Mouse (Mus musculus) stomach, adult 2 months (tissue): ENCODE data around the gene AF067063. TPM values are rescaled to one million over a fixed set of nuclear protein-coding genes. Genes with fewer than 3 reads are reported as not detected.

Source experiments
- polyA plus RNA-seq: library from polyadenylated mRNA; depleted of rRNA; stranded (reverse); fragments of >200 nt; gene quantifications from 2 replicates; pipeline ENCODE4 v1.2.3, GENCODE M21; 2012; rRNA removed

AF067063 gene
- polyA plus RNA-seq: not detected in 2 replicates

DNA sequence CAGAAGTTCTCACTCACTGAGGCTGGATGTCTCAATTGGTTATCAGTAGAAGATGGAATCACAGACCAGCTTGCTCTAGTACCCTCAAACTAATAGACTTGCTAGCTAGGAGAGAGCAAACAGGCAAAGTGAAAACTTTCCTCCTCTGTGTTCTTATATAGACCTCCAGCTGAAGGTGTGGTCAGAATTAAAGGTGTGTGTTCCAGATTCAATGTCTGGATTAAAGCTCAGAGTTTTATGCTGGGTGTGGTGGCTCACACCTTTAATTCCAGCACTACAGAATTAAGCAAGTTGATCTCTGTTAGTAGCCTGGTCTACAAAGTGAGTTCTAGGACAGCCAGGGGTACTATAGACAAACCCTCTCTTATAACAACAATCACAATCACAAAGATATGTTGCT lies at the start of gene AF067063:
Gene AF067063 (minus strand): TSS at position 101 of the 400 bp plus-strand sequence.

DNA sequence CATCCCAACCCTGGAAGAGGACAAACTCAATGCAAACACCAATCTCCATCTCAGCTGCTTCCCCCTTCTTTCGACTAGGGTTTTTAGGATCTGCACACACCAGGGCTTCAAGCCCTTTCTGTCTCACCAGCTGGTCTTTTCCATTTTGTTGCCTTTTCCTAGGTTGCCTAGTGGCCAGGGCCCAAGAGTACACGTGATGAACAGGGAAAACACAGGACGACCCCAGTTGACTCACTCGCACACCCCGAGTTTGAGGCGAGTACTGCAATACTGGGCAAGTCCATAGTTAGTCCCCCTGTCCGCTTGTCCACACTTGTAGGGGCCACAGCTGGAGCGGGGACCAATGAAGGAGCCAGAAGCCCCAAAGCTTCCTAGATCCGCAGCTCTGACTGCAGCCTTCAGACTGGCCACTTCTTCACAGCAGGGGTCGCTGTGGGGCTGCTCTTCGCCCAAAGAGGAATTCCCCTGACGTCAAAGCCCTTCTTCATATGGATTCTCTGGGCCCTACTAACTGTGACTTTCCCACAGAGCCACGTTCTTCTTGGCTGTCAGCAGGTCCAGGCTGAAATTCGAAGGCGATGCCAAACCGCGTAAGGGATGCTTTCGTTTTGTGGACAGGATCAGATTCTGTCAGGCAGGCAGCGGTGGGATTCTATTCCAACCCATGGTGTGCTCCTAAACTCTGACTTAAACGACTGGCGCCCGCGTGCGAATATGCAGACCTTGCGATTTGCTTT lies 5.5 kb upstream of the AF067063 start, which contains the start of gene D13Ertd608e:
Gene D13Ertd608e (plus strand): TSS at position 687 of the 737 bp plus-strand sequence.

DNA sequence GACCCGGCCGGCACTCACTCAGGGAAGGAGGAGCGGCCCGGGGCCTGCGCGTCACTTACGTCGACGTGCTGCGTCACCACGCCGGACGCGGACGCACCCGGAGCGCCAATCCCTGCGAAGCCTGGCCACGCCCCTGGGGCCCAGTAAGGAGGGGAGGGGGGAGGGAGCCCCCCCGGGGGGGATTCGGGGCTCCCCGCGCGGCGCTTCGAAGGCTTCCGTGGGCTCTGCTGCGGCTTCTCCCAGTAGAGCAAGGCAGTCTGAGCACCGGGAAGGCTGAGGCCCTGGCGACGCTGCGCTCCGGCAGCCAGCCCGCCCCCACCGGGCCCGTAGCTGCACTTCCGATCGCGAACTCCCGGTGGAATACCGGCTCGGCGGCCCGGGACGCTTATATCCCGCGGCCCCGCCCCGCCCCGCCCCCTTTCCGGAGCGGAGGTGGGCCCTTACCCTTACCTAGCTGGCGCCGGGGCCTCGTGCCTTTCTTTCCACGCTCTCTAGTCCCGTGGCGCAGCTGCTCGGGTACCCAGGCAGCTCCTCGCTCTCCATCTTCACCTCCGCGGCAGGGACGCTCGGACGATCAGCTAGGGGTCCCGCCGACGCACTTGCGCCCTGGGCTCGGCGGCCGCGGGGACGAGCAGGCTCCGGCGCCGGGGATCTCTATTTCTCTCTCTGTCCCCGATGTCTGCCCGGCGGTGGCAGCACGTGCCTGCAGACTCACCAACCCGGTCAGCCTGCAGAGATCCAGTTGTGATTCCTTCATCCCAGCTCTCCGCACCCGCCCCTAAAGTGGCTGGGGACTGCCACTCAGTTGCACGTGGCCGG lies 39.0 kb downstream of the AF067063 start, which contains the start of gene Zfp131:
Gene Zfp131 (minus strand): TSS at position 129 of the 819 bp plus-strand sequence.

Other genes with a start within 250 kb of the AF067063 start
- 0.10 and 0.12 TPM in 2 replicates for gene Ccl28, start 206.4 kb downstream of the AF067063 start, polyA plus RNA-seq
- 10.6 and 14.2 TPM in 2 replicates for gene Hmgcs1, start 139.8 kb downstream of the AF067063 start, polyA plus RNA-seq
- gene Nim1k, start 74.3 kb downstream of the AF067063 start, polyA plus RNA-seq: 0.27 and 0.28 TPM in 2 replicates
- 4.7 and 8.2 TPM in 2 replicates for gene Zfp131, start 39.3 kb downstream of the AF067063 start, polyA plus RNA-seq
- not detected in 2 replicates for gene D13Ertd608e, start 5.8 kb upstream of the AF067063 start, polyA plus RNA-seq
- not detected in 2 replicates for gene Tcstv1, start 64.6 kb upstream of the AF067063 start, polyA plus RNA-seq
- not detected in 2 replicates for gene Gm21761, start 99.1 kb upstream of the AF067063 start, polyA plus RNA-seq
- not detected in 2 replicates for gene B020031M17Rik, start 120.6 kb upstream of the AF067063 start, polyA plus RNA-seq
- 0.29 TPM in 1 of 2 replicates, not detected in the other for gene Gm36079, start 196.8 kb upstream of the AF067063 start, polyA plus RNA-seq
- 0.04 TPM in 2 replicates for gene Gm21188, start 222.0 kb upstream of the AF067063 start, polyA plus RNA-seq